Mouse (Mus musculus) limb, embryonic 14.5 days (tissue): ENCODE data around the gene Cmah. TPM values are rescaled to one million over a fixed set of nuclear protein-coding genes. Genes with fewer than 3 reads are reported as not detected.
A peak's percentile ranks its signal among the peaks of the same experiment; 100 is the strongest.

Source experiments
- ATAC-seq: fragments of 200-750 bp; cut with Nextera tagmentation; 2 replicates; pipeline ENCODE4 v1.8.0; 2017; ENCODE audit warnings: low read depth, moderate number of reproducible peaks, moderate TSS enrichment; ENCODE audit not compliant: low FRiP score
- DNase-seq: peaks from one replicate; pipeline ENCODE4 v3.0.0-alpha.2; 2015; ENCODE audit warnings: low spot score
- H3K27ac ChIP-seq: fragments of 300-500 bp; sonication (generic); replicated peaks from 2 replicates; pipeline ENCODE4 v1.5.1; 2014; ENCODE audit warnings: low read depth, mild to moderate bottlenecking, low read length, moderate library complexity, mixed read lengths
- H3K27me3 ChIP-seq: fragments of 300-500 bp; sonication (generic); 2 replicates; pipeline ENCODE4 v1.6.1; 2014; ENCODE audit warnings: low read length, mixed read lengths; ENCODE audit not compliant: control insufficient read depth, insufficient read depth
- H3K36me3 ChIP-seq: fragments of 300-500 bp; sonication (generic); 2 replicates; pipeline ENCODE4 v1.6.1; 2014; ENCODE audit warnings: mild to moderate bottlenecking, low read length, moderate library complexity, mixed read lengths; ENCODE audit not compliant: control insufficient read depth, insufficient read depth
- H3K4me1 ChIP-seq: fragments of 300-500 bp; sonication (generic); 2 replicates; pipeline ENCODE4 v1.6.1; 2014; ENCODE audit warnings: antibody characterized with exemption, low read length, mixed read lengths; ENCODE audit not compliant: control insufficient read depth, insufficient read depth
- H3K4me2 ChIP-seq: fragments of 300-500 bp; sonication (generic); replicated peaks from 2 replicates; pipeline ENCODE4 v1.6.1; 2014; ENCODE audit warnings: low read depth, mild to moderate bottlenecking, low read length, moderate library complexity; ENCODE audit not compliant: severe bottlenecking
- H3K4me3 ChIP-seq: fragments of 300-500 bp; sonication (generic); replicated peaks from 2 replicates; pipeline ENCODE4 v1.5.1; 2014; ENCODE audit warnings: low read length
- H3K9ac ChIP-seq: fragments of 300-500 bp; sonication (generic); 2 replicates; pipeline ENCODE4 v1.6.1; 2014; ENCODE audit warnings: mild to moderate bottlenecking, low read depth, low read length, moderate library complexity; ENCODE audit not compliant: severe bottlenecking
- H3K9me3 ChIP-seq: fragments of 300-500 bp; sonication (generic); 2 replicates; pipeline ENCODE4 v1.6.1; 2016; ENCODE audit warnings: low read length; ENCODE audit not compliant: control insufficient read depth
- POLR2A ChIP-seq: fragments of 200-500 bp; IDR thresholded peaks from 2 replicates; pipeline ENCODE4 v1.8.0; 2012; ENCODE audit warnings: inconsistent platforms, mild to moderate bottlenecking, moderate library complexity, borderline replicate concordance; ENCODE audit not compliant: insufficient read depth, insufficient read length; ENCODE audit errors: extremely low read depth
- WGBS: fragments of 180-500 bp; shearing (Covaris S2); extraction: QIAGEN DNeasy Blood & Tissue Kit; methylation state at CpG from one replicate; pipeline ENCODE4 v1.1.7; 2014; 5-methylcytosine and 5-hydroxymethylcytosine counted together
- polyA plus RNA-seq, 2 experiments: library from polyadenylated mRNA; depleted of rRNA in 1 of 2; stranded (reverse) in 1 of 2; unstranded in 1 of 2; fragments of >200 nt; fragmentation: Nextera tagmentation in 1 of 2; extraction: Ambion mirVana in 1 of 2; gene quantifications; 2 replicates each; pipeline versions ENCODE4 v1.2.1 to v1.2.3; 2012 to 2014

Gene Cmah
- polyA plus RNA-seq, 2 experiments, result 0.30 to 0.48 TPM

DNA sequence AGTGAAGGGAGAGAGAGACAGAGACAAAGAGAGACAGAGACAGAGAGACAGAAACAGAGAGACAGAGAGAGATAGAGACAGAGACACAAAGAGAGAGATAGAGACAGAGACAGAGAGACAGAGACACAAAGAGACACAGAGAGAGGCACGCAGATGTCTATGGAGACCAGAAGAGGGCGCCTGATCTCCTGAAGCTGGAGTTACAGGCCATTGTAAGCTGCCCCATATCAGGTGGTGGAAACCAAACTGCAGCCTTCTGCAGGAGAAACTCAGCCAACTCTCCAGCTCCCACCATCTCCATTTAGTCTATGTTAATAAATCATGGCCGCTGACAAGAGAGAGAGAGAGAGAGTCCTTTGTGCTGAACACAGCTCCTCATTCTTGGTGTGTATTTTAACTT is 172.3 kb downstream of the Cmah start:
- DNase-seq (peak; percentile 35), ATAC-seq (no peak)
- H3K27me3 ChIP-seq, result no peaks in the 10 kb centered on the region
- no peak overlapping the region for H3K4me3 ChIP-seq
- no peak overlapping the region for H3K4me2 ChIP-seq
- H3K4me1 ChIP-seq, result no peaks in the 10 kb centered on the region
- H3K9ac ChIP-seq, result no peak overlapping the region
- no peaks in the 10 kb centered on the region for H3K36me3 ChIP-seq
- 42% methylated on average over 3 of the region's 3 CpGs for WGBS
- no peak overlapping the region for H3K27ac ChIP-seq
- TF ChIP-seq POLR2A, result no peak
- no peaks in the 10 kb centered on the region for H3K9me3 ChIP-seq

DNA sequence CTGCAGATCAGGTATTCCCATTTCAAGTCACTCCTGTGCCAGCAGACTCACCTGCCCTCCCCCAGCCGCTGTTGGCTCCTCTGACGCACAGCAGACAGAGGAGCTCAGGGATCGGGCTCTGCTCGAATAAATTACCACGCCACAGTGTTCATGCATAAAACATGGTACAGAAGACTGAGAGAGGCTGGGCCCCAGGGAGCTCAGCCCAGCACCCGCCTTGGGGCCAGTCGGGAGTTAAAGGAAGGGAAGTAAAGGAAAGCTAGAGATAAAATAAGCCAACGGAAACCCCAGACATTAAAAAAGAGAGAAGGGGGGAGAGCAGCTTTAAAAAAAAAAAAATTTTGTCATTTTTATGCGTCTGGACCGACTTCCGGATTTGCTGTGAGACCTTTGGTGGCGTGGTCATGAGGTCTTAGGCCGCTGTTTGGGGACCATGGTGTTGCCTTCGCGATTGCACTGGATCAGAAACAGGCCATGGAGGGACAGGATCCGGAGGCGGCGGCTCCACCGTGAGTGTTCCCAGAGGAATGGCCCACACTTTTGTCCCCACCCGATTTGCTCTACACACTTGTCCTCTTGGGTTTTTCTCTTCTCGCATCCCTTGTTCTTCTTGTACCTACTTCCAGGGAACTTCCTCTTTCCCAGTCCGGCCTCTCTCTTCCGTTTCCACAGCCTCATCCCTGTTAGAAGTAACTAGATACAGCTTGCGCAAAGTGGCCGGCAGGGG is 174.1 kb downstream of the Cmah start:
- ATAC-seq (no peak), DNase-seq (no peak)
- Histone ChIP-seq H3K36me3 (no peaks in the 10 kb centered on the region), H3K9me3 (no peaks in the 10 kb centered on the region), H3K27me3 (no peaks in the 10 kb centered on the region), H3K4me3 (no peak overlapping the region), H3K9ac (no peak overlapping the region), H3K27ac (no peak overlapping the region), H3K4me2 (no peak overlapping the region), H3K4me1 (no peaks in the 10 kb centered on the region)
- WGBS, result 79% methylated on average over 25 of the region's 25 CpGs
- TF ChIP-seq POLR2A, result no peak

DNA sequence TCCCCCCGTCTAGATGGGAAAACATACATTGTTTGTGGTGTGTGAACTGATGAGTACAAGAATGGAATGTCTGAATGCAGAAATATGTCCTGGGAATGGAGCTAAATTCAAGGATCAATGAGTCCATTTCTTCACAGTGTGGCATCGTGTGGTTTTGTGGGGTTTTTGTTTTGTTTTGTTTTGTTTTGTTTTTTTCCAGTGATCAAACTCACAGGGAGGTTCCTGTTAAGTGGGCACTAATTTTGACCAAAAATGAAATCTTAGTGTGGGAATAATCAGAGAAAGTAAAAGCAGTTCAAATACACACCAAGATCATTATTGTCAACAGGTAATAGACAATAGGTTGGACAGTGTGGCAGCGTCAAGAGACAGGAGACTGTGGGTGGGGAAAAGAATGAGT is 174.7 kb downstream of the Cmah start:
- Histone ChIP-seq H3K36me3 (no peaks in the 10 kb centered on the region), H3K4me3 (no peak overlapping the region), H3K9me3 (no peaks in the 10 kb centered on the region), H3K9ac (no peak overlapping the region), H3K27me3 (no peaks in the 10 kb centered on the region), H3K4me2 (no peak overlapping the region), H3K4me1 (no peaks in the 10 kb centered on the region), H3K27ac (no peak overlapping the region)
- WGBS, result 84% methylated on average over 3 of the region's 3 CpGs
- TF ChIP-seq POLR2A, result no peak
- DNase-seq, result no peak
- no peak for ATAC-seq

GRCm38 (mm10) chr13:24505812-24506211 is 178.6 kb downstream of the Cmah start:
- Histone ChIP-seq H3K4me1 (no peaks in the 10 kb centered on the region), H3K36me3 (no peaks in the 10 kb centered on the region), H3K4me2 (no peak overlapping the region), H3K9ac (no peak overlapping the region), H3K27me3 (no peaks in the 10 kb centered on the region), H3K4me3 (no peak overlapping the region), H3K27ac (no peak overlapping the region), H3K9me3 (no peaks in the 10 kb centered on the region)
- ATAC-seq (no peak), DNase-seq (no peak)
- TF ChIP-seq POLR2A, result no peak
- 57% methylated on average over 5 of the region's 5 CpGs for WGBS

GRCm38 (mm10) chr13:24507156-24507555 is 180.0 kb downstream of the Cmah start:
- no peak for DNase-seq
- H3K4me3 ChIP-seq, result no peak overlapping the region
- no peak for TF ChIP-seq POLR2A
- no peak overlapping the region for H3K27ac ChIP-seq
- no peaks in the 10 kb centered on the region for H3K27me3 ChIP-seq
- H3K4me2 ChIP-seq, result no peak overlapping the region
- 61% methylated on average over 6 of the region's 6 CpGs for WGBS
- no peak overlapping the region for H3K9ac ChIP-seq
- H3K4me1 ChIP-seq, result no peaks in the 10 kb centered on the region
- no peaks in the 10 kb centered on the region for H3K36me3 ChIP-seq
- H3K9me3 ChIP-seq, result no peaks in the 10 kb centered on the region
- no peak for ATAC-seq
